ENCODE assay signal across 9 mouse cellular contexts in genomic region chr13:97007501-97008265, GRCm38 (mm10). TPM values are rescaled to one million over a fixed set of nuclear protein-coding genes. Genes with fewer than 3 reads are reported as not detected.
DNase-seq lines count a peak whose midpoint lies in the region; ATAC-seq and TF ChIP-seq lines count a peak whose summit lies in the region.
"Had no signal": no experiment of that assay in that cellular context is flagged by ENCODE, and none has a peak within 500 bp of the region (broad histone marks: within the 10 kb centered on the region; RNA-seq: fewer than 3 reads in every experiment).

No protein-coding gene starts in this region.

- no peak for TF ChIP-seq CTCF in G1E (IDR thresholded peaks at IDR 0.05; ENCODE audit: low read depth, low read length)
- TF ChIP-seq CTCF in liver, adult 2 months (IDR thresholded peaks at IDR 0.05; ENCODE audit: low read depth, low read length), result no peak

- peak overlapping the region; percentile 37 for H3K4me3 ChIP-seq in heart, embryonic 11.5 days (ENCODE audit: low read depth, low read length)
- H3K4me3 ChIP-seq in G1E (ENCODE audit: low read depth, low read length), result no peak overlapping the region
- H3K4me3 ChIP-seq in hindbrain, embryonic 11.5 days (ENCODE audit: low read depth, low read length), result peak overlapping the region; percentile 33
- peak overlapping the region; percentile 26; the same call in 1 of the 2 replicates for H3K4me3 ChIP-seq in liver, adult 2 months (ENCODE audit: insufficient read depth, low read depth, low read length)

- no peaks in the 10 kb centered on the region for H3K36me3 ChIP-seq in heart, embryonic 11.5 days (ENCODE audit: control insufficient read depth, insufficient read depth, low read length)
- no peaks in the 10 kb centered on the region for H3K36me3 ChIP-seq in G1E (replicated peaks)
- H3K36me3 ChIP-seq in hindbrain, embryonic 11.5 days (ENCODE audit: control insufficient read depth, insufficient read depth, low read length), result no peaks in the 10 kb centered on the region
- no peaks in the 10 kb centered on the region for H3K36me3 ChIP-seq in liver, adult 2 months (ENCODE audit: control insufficient read depth, insufficient read depth, low read length)

- ATAC-seq in heart, embryonic 11.5 days (replicated peaks; ENCODE audit: insufficient number of reproducible peaks, low FRiP score, low TSS enrichment), result peak; percentile 66
- peak; percentile 34; the same call in 1 of the 2 replicates for ATAC-seq in G1E (ENCODE audit: extremely low read depth, insufficient number of reproducible peaks, low FRiP score, poor library complexity, severe bottlenecking)
- peak; percentile 88 for ATAC-seq in hindbrain, embryonic 11.5 days (ENCODE audit: low FRiP score)

- H3K27me3 ChIP-seq in heart, embryonic 11.5 days (ENCODE audit: control insufficient read depth, insufficient read depth, low read length), result no peaks in the 10 kb centered on the region
- H3K27me3 ChIP-seq in G1E (ENCODE audit: insufficient read depth, low read length), result peaks cover 6% of the 10 kb centered on the region
- H3K27me3 ChIP-seq in hindbrain, embryonic 11.5 days (ENCODE audit: control insufficient read depth, insufficient read depth, low read length), result no peaks in the 10 kb centered on the region
- no peaks in the 10 kb centered on the region for H3K27me3 ChIP-seq in liver, adult 2 months (ENCODE audit: control insufficient read depth, insufficient read depth, low read length)

- no peak for DNase-seq in heart, adult 11 months
- DNase-seq in G1E (ENCODE audit: low spot score), result no peak
- peak; percentile 68 for DNase-seq in embryo, embryonic 11 days
- peak; percentile 66 for DNase-seq in hindbrain, embryonic 11.5 days (ENCODE audit: low spot score)
- peak; percentile 14 for DNase-seq in liver, adult 2 months (ENCODE audit: extremely low read depth, low read depth, low spot score)
- DNase-seq in retina, embryonic 14.5 days (ENCODE audit: low spot score), result peak; percentile 70
- DNase-seq in urinary bladder, postnatal 4 days (ENCODE audit: low spot score in 2 of 2), result no peak

- no peaks in the 10 kb centered on the region for H3K79me2 ChIP-seq in liver, adult 2 months (ENCODE audit: control insufficient read depth, insufficient read depth, low read length)

- H3K9ac ChIP-seq in heart, embryonic 11.5 days (ENCODE audit: low read depth, low read length), result peak overlapping the region; percentile 29
- peak overlapping the region; percentile 46; the same call in 1 of the 2 replicates for H3K9ac ChIP-seq in hindbrain, embryonic 11.5 days (ENCODE audit: low read depth, low read length)
- H3K9ac ChIP-seq in liver, adult 2 months (ENCODE audit: low read depth, low read length), result peak overlapping the region; percentile 26; the same call in 1 of the 2 replicates

- TF ChIP-seq POLR2A in liver, adult 2 months (IDR thresholded peaks at IDR 0.05; ENCODE audit: extremely low read depth, insufficient read depth, low read length), result no peak

- H3K4me1 ChIP-seq in heart, embryonic 11.5 days (ENCODE audit: control insufficient read depth, insufficient read depth, low read length), result peaks cover 5% of the 10 kb centered on the region; the same call in 1 of the 2 replicates
- peaks cover 8% of the 10 kb centered on the region for H3K4me1 ChIP-seq in G1E (ENCODE audit: insufficient read depth, low read depth, low read length)
- H3K4me1 ChIP-seq in hindbrain, embryonic 11.5 days (replicated peaks; ENCODE audit: control insufficient read depth, insufficient read depth, low read length), result no peaks in the 10 kb centered on the region
- 0 out of 2 replicates have a peak, but pooled peaks cover 5% of the 10 kb centered on the region for H3K4me1 ChIP-seq in liver, adult 2 months (ENCODE audit: control insufficient read depth, insufficient read depth, low read length)

- under 1% methylated on average over 18 of the region's 21 CpGs for WGBS in heart, embryonic 11.5 days (ENCODE audit: insufficient replicate concordance)
- 1% methylated on average over 18 of the region's 21 CpGs for WGBS in hindbrain, embryonic 11.5 days
- 2% methylated on average over 21 of the region's 21 CpGs for WGBS in liver, adult 2 months

- peak overlapping the region; percentile 78 for H3K4me2 ChIP-seq in heart, embryonic 11.5 days
- H3K4me2 ChIP-seq in hindbrain, embryonic 11.5 days (replicated peaks; ENCODE audit: low read depth, low read length), result peak overlapping the region; percentile 59

- no peaks in the 10 kb centered on the region for H3K9me3 ChIP-seq in heart, embryonic 11.5 days (replicated peaks; ENCODE audit: control insufficient read depth, low read length)
- H3K9me3 ChIP-seq in G1E (replicated peaks), result no peaks in the 10 kb centered on the region
- H3K9me3 ChIP-seq in hindbrain, embryonic 11.5 days (ENCODE audit: control insufficient read depth, low read length), result no peaks in the 10 kb centered on the region

- H3K27ac ChIP-seq in heart, embryonic 11.5 days (ENCODE audit: low read depth, low read length), result no peak overlapping the region
- no peak overlapping the region for H3K27ac ChIP-seq in hindbrain, embryonic 11.5 days (ENCODE audit: low read depth, low read length)
- no peak overlapping the region for H3K27ac ChIP-seq in liver, adult 2 months (replicated peaks; ENCODE audit: insufficient read depth, low read depth, low read length)

RNA-seq across cellular contexts. Expression of gene 1700029F12Rik, which starts 26.5 kb away (rescaled TPM):
- polyA plus RNA-seq in heart, embryonic 11.5 days (2014; fragmentation: Nextera tagmentation; extraction: Ambion mirVana), result not detected in 2 replicates
- total RNA-seq in G1E (2014; fragmentation: Nextera tagmentation), result not detected in 2 replicates
- total RNA-seq in G1E (2017), result not detected in 2 replicates
- not detected in 2 replicates for polyA plus RNA-seq in G1E (2012)
- not detected in 2 replicates for polyA plus RNA-seq in hindbrain, embryonic 11.5 days (2014; fragmentation: Nextera tagmentation; extraction: Ambion mirVana)
- total RNA-seq in liver, adult 2 months (2014; rRNA removed), result not detected in 2 replicates
- not detected in 2 replicates for polyA plus RNA-seq in liver, adult 2 months (2012; rRNA removed)
- total RNA-seq: adrenal gland, adult 18-20 months had no signal

RNA-seq across cellular contexts. Expression of gene Fam169a, which starts 59.4 kb away (rescaled TPM):
- 14.2 and 15.0 TPM in 2 replicates for polyA plus RNA-seq in heart, embryonic 11.5 days (2014; fragmentation: Nextera tagmentation; extraction: Ambion mirVana)
- not detected in 2 replicates for total RNA-seq in G1E (2014; fragmentation: Nextera tagmentation)
- 0.29 and 0.49 TPM in 2 replicates for total RNA-seq in G1E (2017)
- not detected in 2 replicates for polyA plus RNA-seq in G1E (2012)
- 10.9 and 12.2 TPM in 2 replicates for polyA plus RNA-seq in hindbrain, embryonic 11.5 days (2014; fragmentation: Nextera tagmentation; extraction: Ambion mirVana)
- under 0.01 and 0.07 TPM in 2 replicates for total RNA-seq in liver, adult 2 months (2014; rRNA removed)
- not detected in 2 replicates for polyA plus RNA-seq in liver, adult 2 months (2012; rRNA removed)

Comparison
In these comparisons a context has a peak if more than half of its experiments do, and no peak if none do; other contexts are left out.
1. ATAC-seq: peak in every context shown above with its lines; median percentile 88 in hindbrain, embryonic 11.5 days; 66 in heart, embryonic 11.5 days; 34 in G1E.
2. DNase-seq: peak in embryo, embryonic 11 days (single experiment), hindbrain, embryonic 11.5 days (single experiment), liver, adult 2 months (single experiment) and retina, embryonic 14.5 days (single experiment); none in heart, adult 11 months (single experiment), G1E (single experiment) and urinary bladder, postnatal 4 days (0 of 2).
3. RNA of gene Fam169a, which starts 59.4 kb away (polyA plus RNA-seq): 14.2 to 15.0 TPM in heart, embryonic 11.5 days and 10.9 to 12.2 TPM in hindbrain, embryonic 11.5 days; not detected in G1E and not detected in liver, adult 2 months; every median in the first group is over 10 times any median in the second.
4. Peak in every context shown above with its lines, with median percentiles within 50 percentile points of each other: H3K9ac ChIP-seq.